Mouse (Mus musculus) heart, adult 8-10 months (tissue): ENCODE results near the gene Pld1. TPM values are rescaled to one million over a fixed set of nuclear protein-coding genes. Genes with fewer than 3 reads are reported as not detected.
"Not testable (repeated sequence)": the region's sequence is repeated elsewhere in the genome, so short reads cannot be mapped to it uniquely, and the experiment has no call there.

Experiments
- DNase-seq: peaks from one replicate; pipeline ENCODE4 v3.0.0; 2022; ENCODE audit warnings: low spot score
- total RNA-seq, 4 experiments: library from RNA; stranded (reverse); gene quantifications; 2 replicates each; pipeline ENCODE4 v1.2.4; 2022

The Pld1 gene
- total RNA-seq, 4 experiments from 2014 or later = 8.4 to 11.4 (median 10.6) TPM

DNA sequence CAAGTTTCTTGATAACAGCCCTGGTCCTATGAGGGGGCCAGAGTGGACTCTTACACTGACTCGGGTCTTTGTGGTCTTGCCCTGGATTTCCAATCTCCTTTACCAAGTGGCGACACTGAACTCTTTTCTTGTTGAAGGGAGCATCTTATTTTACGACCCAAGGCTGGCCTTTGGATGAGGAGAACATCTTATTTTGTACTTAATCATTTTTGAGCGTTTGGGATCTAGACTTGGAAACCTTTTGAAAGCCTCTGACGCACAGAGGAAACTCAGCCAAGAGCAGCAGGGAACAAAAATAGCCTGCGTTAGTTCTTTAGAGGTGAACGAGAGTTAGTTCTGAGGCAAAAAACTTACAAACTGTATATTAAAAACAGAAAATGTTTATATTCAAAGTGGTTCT lies 4.5 kb downstream of the Pld1 start:
- DNase-seq = peak; percentile 84

DNA sequence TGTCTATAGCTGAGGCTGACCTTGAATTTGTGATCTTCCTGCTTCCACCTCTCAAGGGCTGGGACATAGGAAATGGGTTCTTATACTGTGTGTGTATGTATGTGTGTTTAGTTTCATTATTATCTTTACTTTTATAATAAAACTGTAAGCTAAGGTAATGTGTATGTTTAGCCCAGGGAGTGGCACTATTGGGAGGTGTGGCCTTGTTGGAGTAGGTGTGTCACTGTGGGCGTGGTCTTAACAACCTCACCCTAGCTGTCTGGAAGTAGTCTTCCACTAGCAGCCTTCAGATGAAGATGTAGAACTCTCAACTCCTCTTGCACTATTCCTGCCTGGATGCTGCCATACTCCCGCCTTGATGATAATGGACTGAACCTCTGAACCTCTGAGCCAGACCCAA lies 6.9 kb downstream of the Pld1 start:
- not testable (repeated sequence) for DNase-seq

DNA sequence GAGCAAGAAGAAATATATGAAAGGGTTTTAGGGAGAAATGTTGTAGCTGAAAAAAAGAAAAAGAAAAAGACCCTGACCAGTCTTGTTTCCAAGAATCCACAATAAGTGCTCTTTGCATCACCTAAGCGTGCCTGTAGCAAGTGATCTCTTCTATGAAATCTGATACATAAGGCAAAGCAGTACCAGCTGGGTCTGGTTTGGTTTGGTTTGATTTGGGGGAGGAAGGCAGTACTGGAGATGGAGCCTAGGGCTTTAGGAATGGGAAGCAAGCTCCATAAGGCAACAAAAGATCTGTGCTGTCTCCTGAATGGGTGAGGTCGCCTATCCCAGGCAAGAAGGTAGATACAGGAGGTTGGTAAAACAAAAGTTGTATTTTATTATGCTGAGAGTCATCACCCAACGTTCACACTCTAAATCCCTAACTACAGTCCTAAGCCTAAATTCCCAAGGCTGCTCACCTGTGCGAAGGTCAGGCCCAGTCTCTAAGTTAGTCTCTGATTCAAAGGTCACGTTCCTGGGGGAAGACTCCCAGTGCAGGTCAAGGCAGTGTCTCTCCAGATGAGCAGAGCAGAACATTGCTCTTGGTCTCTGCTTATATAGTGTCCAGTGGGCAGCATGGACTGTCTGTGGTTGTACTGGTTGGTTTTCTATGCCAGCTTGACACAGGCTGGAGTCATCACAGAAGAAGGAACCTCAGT lies 10.8 kb downstream of the Pld1 start:
- no peak for DNase-seq

GRCm38 (mm10) chr3:27949873-27950250 lies 11.4 kb downstream of the Pld1 start:
- no peak for DNase-seq

DNA sequence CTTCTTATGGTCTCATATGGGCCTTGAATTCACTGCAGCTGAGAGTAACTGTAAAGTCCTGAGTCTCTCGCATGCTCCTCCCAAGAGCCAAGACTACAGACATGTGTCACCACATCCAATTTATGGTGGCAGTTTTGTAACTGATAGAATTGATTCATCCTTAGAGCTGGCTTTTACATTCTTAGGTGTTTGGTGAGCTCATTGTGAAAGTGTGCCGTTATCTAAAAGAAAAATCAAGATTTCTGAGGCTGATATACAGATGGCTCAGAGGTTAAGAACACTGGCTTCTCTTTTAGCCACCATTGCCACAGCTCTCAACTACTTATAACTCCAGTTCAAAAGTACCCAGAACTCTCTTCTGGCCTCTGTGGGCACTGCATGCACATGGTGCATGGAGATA lies 12.2 kb downstream of the Pld1 start:
- no peak for DNase-seq

DNA sequence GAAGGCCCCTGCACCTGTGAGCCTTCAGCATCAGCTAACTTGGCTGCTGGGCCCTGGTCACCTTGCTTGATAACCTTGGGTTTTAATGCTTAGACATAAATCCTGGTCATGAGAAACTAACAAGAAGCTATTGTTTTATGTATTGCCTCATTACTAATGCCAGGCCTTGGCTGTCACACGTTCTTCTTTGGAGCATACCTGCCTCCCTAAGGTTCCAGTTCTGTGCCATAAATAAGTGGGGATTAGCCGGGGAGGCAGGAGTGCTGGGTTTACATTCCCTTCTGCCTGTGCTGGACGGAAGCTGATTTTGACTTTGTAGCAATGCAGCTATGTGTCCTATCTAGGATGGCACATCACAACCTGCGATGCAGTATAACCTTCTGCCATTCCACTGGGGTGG lies 13.2 kb downstream of the Pld1 start:
- no peak for DNase-seq

DNA sequence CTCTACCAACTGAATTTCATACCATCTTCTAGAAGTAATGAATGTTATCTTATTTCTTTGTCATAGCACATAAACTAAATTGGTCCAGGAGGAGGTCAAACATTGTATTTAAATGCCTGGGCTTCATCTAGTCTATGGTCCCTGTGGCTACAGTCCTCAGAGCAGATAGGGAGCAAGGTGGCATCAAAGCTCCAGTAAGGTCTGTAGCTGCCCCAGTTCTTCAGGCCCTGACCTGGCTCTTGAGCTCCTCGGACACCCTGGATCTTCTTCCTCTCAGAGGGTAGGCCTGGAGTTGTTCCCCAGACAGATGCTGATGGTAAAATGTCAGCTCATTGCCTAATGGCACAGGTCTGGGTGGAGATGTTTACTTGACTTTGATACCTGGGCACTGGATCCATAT lies 17.5 kb downstream of the Pld1 start:
- no peak for DNase-seq

DNA sequence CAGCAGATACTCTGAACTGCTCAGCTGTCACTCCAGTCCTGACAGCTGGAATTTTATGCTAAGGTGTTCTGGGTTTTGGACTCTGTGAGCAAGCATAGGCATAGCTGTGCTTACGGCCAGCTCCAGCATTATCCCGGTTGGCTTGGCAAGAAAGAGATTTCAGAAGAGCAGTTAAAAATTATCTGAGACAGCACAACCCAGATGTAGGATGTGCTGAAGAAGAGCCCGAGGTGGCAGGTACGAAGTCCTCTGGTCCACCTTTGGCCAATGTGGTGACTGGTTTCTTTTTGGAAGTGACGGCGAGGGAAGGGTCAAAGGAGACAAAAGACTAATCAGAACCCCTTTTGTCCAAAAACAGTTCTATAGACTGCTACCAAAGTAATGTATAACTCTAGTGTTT lies 20.7 kb downstream of the Pld1 start:
- no peak for DNase-seq

- DNase-seq = no peak
These were observed 22.7 kb downstream of the Pld1 start for GRCm38 (mm10) chr3:27961162-27961561.

DNA sequence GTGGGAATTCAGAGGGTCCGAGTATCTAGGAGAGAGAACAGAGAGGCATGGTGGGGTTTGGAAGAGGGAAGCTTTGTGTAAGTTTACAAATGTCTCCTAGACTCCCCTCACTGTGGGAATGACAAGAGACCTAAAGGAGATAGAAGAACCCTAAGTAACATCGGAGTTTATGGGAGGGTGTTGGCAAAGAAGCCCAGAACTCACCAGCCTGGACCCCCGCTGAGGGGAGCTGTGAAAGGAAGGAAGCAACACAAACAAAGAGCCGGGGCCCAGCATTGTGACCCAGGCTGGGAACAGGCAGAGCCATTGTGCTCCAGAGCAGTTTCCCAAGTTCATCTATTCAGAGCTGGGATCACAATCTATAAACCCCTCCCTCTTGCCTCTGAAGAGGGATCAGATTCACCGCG lies 25.3 kb downstream of the Pld1 start:
- no peak for DNase-seq

- DNase-seq = no peak
These were observed 30.2 kb downstream of the Pld1 start for GRCm38 (mm10) chr3:27968671-27969070.

GRCm38 (mm10) chr3:27973936-27974335 lies 35.4 kb downstream of the Pld1 start:
- no peak for DNase-seq

- no peak for DNase-seq
These were observed 36.5 kb downstream of the Pld1 start for GRCm38 (mm10) chr3:27974981-27975380.

DNA sequence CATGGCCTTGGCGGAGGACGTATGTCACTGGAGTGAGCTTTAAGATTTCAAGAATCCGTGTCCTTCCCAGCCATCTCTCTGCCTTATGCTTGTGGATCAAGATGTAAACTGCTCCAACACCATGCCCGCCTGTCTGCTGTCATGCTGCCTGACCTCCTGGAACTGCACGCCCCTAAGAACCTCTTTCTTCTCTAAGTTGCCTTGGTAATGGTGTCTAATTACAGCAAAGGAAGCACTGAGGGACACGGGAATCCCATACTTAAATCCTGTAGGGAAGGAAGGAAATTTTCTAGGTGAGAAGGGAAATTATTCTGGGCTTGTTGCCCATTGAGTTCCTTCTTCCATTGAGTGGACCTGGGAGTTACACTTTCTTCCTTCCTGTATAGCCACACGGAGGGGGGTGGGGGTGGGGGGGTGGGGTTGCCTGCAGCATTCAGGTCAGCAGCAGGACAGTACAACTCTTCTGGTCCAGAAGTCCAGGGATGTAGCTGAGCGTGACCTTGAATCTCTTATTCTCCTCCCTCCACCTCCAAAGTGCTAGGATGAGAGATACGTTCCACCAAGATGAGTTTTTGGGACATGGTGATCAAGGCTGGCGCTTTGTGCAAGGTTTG lies 38.5 kb downstream of the Pld1 start:
- peak; percentile 76 for DNase-seq

- DNase-seq = no peak
These were observed 39.7 kb downstream of the Pld1 start for GRCm38 (mm10) chr3:27978030-27978723.

GRCm38 (mm10) chr3:27981591-27981990 lies 43.1 kb downstream of the Pld1 start:
- no peak for DNase-seq

DNA sequence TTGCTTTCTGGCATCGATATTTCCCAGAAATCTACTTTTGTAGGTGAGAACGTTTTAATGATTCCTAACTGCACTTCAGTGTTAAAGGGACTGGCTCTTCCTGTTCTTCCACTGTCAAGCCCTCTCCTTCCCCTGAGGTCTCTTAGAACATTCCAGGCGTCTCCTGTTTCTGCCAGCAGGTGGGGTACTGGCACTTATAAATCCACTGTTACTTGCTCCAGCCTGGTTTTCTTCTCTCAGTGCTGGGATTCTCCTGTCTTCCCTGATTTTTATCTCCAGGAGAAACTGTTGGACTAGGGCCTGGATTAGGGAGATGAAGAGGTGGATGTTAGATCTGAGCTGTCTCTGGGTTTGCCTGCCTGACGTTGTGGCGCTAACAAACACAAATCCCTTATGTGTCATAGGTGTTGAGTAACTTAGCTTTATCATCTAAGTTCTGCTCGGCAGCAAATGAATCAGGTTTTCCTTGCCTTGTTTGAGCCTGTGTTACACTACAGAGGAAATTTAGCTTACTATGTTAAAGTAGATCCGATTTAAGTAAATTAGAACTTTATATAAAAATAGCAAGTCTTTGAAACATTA lies 44.0 kb downstream of the Pld1 start:
- peak; percentile 84 for DNase-seq

DNA sequence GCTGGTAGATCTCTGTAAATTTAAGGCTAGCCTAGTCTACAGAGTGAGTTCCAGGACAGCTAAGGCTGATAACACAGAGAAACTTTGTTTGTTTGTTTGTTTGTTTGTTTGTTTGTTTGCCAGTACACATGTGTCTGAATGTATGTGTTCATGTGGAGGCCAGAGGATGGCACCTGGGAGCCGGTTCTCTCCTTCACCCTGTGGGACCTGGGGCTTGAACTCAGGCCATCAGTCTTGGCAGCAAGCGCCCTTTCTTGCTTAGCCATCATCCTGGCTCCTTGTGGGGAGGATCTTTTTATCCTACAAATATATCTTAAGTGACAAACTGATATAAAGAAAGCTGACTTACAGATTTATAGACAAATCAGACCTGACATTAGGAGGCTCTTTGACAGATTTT lies 44.8 kb downstream of the Pld1 start:
- DNase-seq = no peak

DNA sequence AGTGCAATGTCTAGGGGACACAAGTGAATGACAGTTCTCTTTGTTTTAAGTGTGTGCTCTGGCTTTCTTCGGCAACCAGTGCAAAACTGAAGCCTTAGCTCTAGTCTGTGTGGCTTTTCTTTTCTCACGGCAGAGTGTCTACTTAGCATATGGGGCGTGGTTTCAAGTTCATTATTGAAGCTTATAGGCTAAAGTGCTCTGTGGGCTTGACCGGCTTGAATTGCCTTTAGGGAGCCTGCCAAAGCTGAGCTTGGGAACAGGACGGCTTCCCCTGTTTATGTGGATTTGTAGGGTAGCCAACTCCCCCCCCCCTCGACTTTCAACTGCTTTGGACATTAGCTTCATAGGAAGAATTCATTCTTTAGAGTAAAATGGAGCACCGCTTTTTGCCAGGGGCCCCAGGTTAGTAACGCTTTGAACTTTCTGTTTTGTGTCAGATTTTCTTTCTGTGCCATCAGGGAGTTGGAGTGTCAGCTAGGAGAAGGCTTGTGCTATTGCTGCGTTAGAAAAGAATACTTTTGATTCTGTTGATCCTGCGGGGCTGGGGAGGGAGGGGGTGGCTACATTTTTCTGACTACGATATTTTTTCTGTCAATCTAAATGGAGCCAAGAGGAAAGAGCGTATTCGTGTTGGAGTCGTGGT lies 45.6 kb downstream of the Pld1 start:
- peak; percentile 90 for DNase-seq

GRCm38 (mm10) chr3:27984620-27985019 lies 46.1 kb downstream of the Pld1 start:
- DNase-seq = no peak

GRCm38 (mm10) chr3:27985344-27985743 lies 46.8 kb downstream of the Pld1 start:
- DNase-seq = no peak

DNA sequence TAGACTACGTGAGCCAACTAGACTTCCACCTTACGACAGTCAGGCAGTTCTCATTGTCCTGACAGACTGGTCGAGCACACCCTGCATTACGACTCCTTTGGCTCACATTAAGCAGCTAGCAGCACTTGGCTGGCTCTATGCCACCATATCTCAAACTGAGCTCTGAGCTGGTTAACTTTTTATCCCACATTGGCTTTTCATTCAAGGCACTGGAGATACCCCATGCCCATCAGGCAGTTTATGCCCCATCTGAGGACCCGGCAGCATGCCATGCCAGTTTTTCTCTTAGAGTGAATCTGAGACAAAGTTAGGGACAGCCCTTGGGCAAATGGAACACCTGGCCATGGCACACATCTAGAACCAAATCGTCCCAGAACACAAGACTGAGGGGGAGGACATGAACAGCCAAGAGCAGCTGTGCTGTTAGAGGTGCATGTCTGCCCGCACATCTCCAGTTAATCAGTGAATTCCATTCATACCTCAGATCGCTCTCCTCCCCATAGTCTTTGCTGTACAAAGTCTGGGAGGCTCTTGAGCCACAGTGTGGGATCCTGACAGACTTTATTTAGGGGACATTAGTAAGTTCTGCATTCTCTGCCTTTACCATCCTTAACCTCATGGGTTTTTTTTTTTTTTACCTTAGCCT lies 49.5 kb downstream of the Pld1 start:
- peak; percentile 49 for DNase-seq
